Mouse (Mus musculus) midbrain, embryonic 12.5 days (tissue): Measurements from ENCODE around the gene Htra3. TPM values are rescaled to one million over a fixed set of nuclear protein-coding genes. Genes with fewer than 3 reads are reported as not detected.

ENCODE experiments used
- ATAC-seq: fragments of 200-750 bp; cut with Nextera tagmentation; 2 replicates; pipeline ENCODE4 v1.8.0; 2017; ENCODE audit warnings: low read depth, moderate TSS enrichment, moderate library complexity; ENCODE audit not compliant: low FRiP score
- H3K27ac ChIP-seq: fragments of 300-500 bp; sonication (generic); replicated peaks from 2 replicates; pipeline ENCODE4 v1.5.1; 2016; ENCODE audit warnings: mild to moderate bottlenecking
- H3K27me3 ChIP-seq: fragments of 300-500 bp; sonication (generic); 2 replicates; pipeline ENCODE4 v1.6.1; 2016; ENCODE audit warnings: mild to moderate bottlenecking
- H3K36me3 ChIP-seq: fragments of 300-500 bp; sonication (generic); 2 replicates; pipeline ENCODE4 v1.6.1; 2016
- H3K4me1 ChIP-seq: fragments of 300-500 bp; sonication (generic); 2 replicates; pipeline ENCODE4 v1.6.1; 2016
- H3K4me2 ChIP-seq: fragments of 300-500 bp; sonication (generic); replicated peaks from 2 replicates; pipeline ENCODE4 v1.6.1; 2016; ENCODE audit warnings: mild to moderate bottlenecking, moderate library complexity
- H3K4me3 ChIP-seq: fragments of 300-500 bp; sonication (generic); 2 replicates; pipeline ENCODE4 v1.5.1; 2016; ENCODE audit warnings: mild to moderate bottlenecking
- H3K9ac ChIP-seq: fragments of 300-500 bp; sonication (generic); replicated peaks from 2 replicates; pipeline ENCODE4 v1.6.1; 2016; ENCODE audit warnings: mild to moderate bottlenecking, moderate library complexity
- H3K9me3 ChIP-seq: fragments of 300-500 bp; sonication (generic); 2 replicates; pipeline ENCODE4 v1.6.1; 2016; ENCODE audit warnings: mild to moderate bottlenecking
- WGBS: fragments of 180-500 bp; shearing (Covaris S2); methylation state at CpG from one replicate; pipeline ENCODE4 v1.1.7; 2016; 5-methylcytosine and 5-hydroxymethylcytosine counted together
- polyA plus RNA-seq: library from polyadenylated mRNA; unstranded; fragments of >200 nt; fragmentation: Nextera tagmentation; extraction: Ambion mirVana; gene quantifications from 2 replicates; pipeline ENCODE4 v1.2.1, GENCODE M21; 2016

Htra3 gene
- polyA plus RNA-seq, 1 experiment from 2014 or later: 7.8 TPM

DNA sequence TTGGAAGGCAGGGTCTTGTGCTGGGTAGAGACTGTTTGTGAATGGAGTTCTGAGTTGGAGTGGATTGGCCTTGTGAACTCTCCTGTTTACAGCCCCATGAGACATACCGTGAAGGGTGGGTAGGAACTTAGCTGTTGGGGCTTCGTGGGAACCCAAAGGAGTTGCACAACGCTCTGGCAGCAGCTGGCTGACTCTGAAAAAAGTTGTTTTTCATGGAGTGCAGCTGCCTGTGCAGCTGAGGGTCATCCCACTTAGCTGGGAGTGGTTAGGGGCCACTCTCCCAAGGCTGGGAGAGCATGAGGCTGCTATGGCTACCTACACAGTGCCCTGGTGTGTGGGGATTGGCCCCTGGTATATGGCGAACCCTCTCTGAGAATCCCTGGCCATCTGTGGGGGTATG is 32.0 kb downstream of the Htra3 start:
- Histone ChIP-seq H3K36me3 (no peaks in the 10 kb centered on the region), H3K27ac (no peak overlapping the region), H3K4me2 (no peak overlapping the region), H3K9me3 (no peaks in the 10 kb centered on the region), H3K9ac (no peak overlapping the region), H3K4me1 (no peaks in the 10 kb centered on the region), H3K27me3 (no peaks in the 10 kb centered on the region), H3K4me3 (no peak overlapping the region)
- ATAC-seq: no peak
- 76% methylated on average over 4 of the region's 4 CpGs for WGBS

DNA sequence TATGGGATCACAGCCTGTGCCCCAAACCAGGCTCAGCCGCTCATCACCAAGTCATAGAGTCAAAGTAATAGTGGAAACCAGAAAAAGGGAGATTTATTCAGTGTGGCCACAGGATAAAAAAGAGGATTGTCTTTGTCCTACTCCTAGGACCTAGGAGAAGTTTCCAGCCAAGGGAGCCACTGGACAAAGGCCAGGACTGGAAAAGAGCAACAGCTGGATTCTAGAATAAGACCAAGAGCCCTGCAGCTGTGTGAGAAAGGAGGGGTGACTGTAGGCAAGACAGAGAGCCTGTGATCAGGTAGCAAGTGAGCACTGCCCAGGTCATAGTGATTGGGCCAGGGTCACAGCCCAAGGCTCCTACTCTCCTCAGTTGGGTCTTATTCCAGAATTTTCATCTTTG is 32.7 kb downstream of the Htra3 start:
- no peak overlapping the region for H3K4me2 ChIP-seq
- H3K4me1 ChIP-seq: no peaks in the 10 kb centered on the region
- ATAC-seq: no peak
- no peak overlapping the region for H3K9ac ChIP-seq
- no peaks in the 10 kb centered on the region for H3K9me3 ChIP-seq
- 95% methylated on average over 1 of the region's 1 CpGs for WGBS
- no peaks in the 10 kb centered on the region for H3K36me3 ChIP-seq
- no peak overlapping the region for H3K27ac ChIP-seq
- H3K27me3 ChIP-seq: no peaks in the 10 kb centered on the region
- no peak overlapping the region for H3K4me3 ChIP-seq

GRCm38 (mm10) chr5:35645938-35646493 is 33.6 kb downstream of the Htra3 start:
- Histone ChIP-seq H3K9me3 (no peaks in the 10 kb centered on the region), H3K9ac (no peak overlapping the region), H3K36me3 (no peaks in the 10 kb centered on the region), H3K4me2 (no peak overlapping the region), H3K27me3 (no peaks in the 10 kb centered on the region), H3K4me1 (no peaks in the 10 kb centered on the region), H3K27ac (no peak overlapping the region), H3K4me3 (no peak overlapping the region)
- no peak for ATAC-seq
- 88% methylated on average over 6 of the region's 6 CpGs for WGBS

- Histone ChIP-seq H3K9ac (no peak overlapping the region), H3K36me3 (no peaks in the 10 kb centered on the region), H3K4me3 (no peak overlapping the region), H3K4me2 (no peak overlapping the region), H3K27ac (no peak overlapping the region), H3K27me3 (no peaks in the 10 kb centered on the region), H3K4me1 (no peaks in the 10 kb centered on the region), H3K9me3 (no peaks in the 10 kb centered on the region)
- 54% methylated on average over 4 of the region's 4 CpGs for WGBS
- no peak for ATAC-seq
These were observed 35.5 kb downstream of the Htra3 start for GRCm38 (mm10) chr5:35644082-35644481.

GRCm38 (mm10) chr5:35643401-35644048 is 36.1 kb downstream of the Htra3 start:
- Histone ChIP-seq H3K4me2 (no peak overlapping the region), H3K4me1 (no peaks in the 10 kb centered on the region), H3K9ac (no peak overlapping the region), H3K9me3 (no peaks in the 10 kb centered on the region), H3K4me3 (no peak overlapping the region), H3K36me3 (no peaks in the 10 kb centered on the region), H3K27ac (no peak overlapping the region), H3K27me3 (no peaks in the 10 kb centered on the region)
- ATAC-seq: no peak
- 82% methylated on average over 9 of the region's 9 CpGs for WGBS

- Histone ChIP-seq H3K4me3 (no peak overlapping the region), H3K9ac (no peak overlapping the region), H3K27ac (no peak overlapping the region), H3K36me3 (no peaks in the 10 kb centered on the region), H3K9me3 (no peaks in the 10 kb centered on the region), H3K4me1 (no peaks in the 10 kb centered on the region), H3K27me3 (no peaks in the 10 kb centered on the region), H3K4me2 (no peak overlapping the region)
- WGBS: 68% methylated on average over 10 of the region's 10 CpGs
- ATAC-seq: no peak
These were observed 37.5 kb downstream of the Htra3 start for GRCm38 (mm10) chr5:35641961-35642584.

- ATAC-seq: no peak
- Histone ChIP-seq H3K4me3 (no peak overlapping the region), H3K4me2 (no peak overlapping the region), H3K27me3 (no peaks in the 10 kb centered on the region), H3K36me3 (no peaks in the 10 kb centered on the region), H3K9ac (no peak overlapping the region), H3K4me1 (no peaks in the 10 kb centered on the region), H3K27ac (no peak overlapping the region), H3K9me3 (no peaks in the 10 kb centered on the region)
- WGBS: 83% methylated on average over 2 of the region's 2 CpGs
These were observed 43.6 kb downstream of the Htra3 start for GRCm38 (mm10) chr5:35636016-35636415.

- no peak overlapping the region for H3K27ac ChIP-seq
- no peak overlapping the region for H3K4me2 ChIP-seq
- no peaks in the 10 kb centered on the region for H3K4me1 ChIP-seq
- H3K27me3 ChIP-seq: no peaks in the 10 kb centered on the region
- no peak overlapping the region for H3K4me3 ChIP-seq
- no peaks in the 10 kb centered on the region for H3K36me3 ChIP-seq
- 95% methylated on average over 6 of the region's 6 CpGs for WGBS
- H3K9ac ChIP-seq: no peak overlapping the region
- H3K9me3 ChIP-seq: no peaks in the 10 kb centered on the region
- ATAC-seq: no peak
These were observed 46.7 kb downstream of the Htra3 start for GRCm38 (mm10) chr5:35632841-35633240.

GRCm38 (mm10) chr5:35631755-35632154 is 47.8 kb downstream of the Htra3 start:
- Histone ChIP-seq H3K9ac (no peak overlapping the region), H3K27me3 (no peaks in the 10 kb centered on the region), H3K4me3 (no peak overlapping the region), H3K27ac (no peak overlapping the region), H3K36me3 (no peaks in the 10 kb centered on the region), H3K4me2 (no peak overlapping the region), H3K9me3 (no peaks in the 10 kb centered on the region), H3K4me1 (no peaks in the 10 kb centered on the region)
- no peak for ATAC-seq
- 77% methylated on average over 5 of the region's 5 CpGs for WGBS

GRCm38 (mm10) chr5:35631224-35631623 is 48.4 kb downstream of the Htra3 start:
- 79% methylated on average over 3 of the region's 3 CpGs for WGBS
- H3K27ac ChIP-seq: no peak overlapping the region
- ATAC-seq: no peak
- no peaks in the 10 kb centered on the region for H3K36me3 ChIP-seq
- no peak overlapping the region for H3K4me2 ChIP-seq
- H3K4me1 ChIP-seq: no peaks in the 10 kb centered on the region
- H3K9ac ChIP-seq: no peak overlapping the region
- H3K27me3 ChIP-seq: no peaks in the 10 kb centered on the region
- H3K9me3 ChIP-seq: no peaks in the 10 kb centered on the region
- no peak overlapping the region for H3K4me3 ChIP-seq

DNA sequence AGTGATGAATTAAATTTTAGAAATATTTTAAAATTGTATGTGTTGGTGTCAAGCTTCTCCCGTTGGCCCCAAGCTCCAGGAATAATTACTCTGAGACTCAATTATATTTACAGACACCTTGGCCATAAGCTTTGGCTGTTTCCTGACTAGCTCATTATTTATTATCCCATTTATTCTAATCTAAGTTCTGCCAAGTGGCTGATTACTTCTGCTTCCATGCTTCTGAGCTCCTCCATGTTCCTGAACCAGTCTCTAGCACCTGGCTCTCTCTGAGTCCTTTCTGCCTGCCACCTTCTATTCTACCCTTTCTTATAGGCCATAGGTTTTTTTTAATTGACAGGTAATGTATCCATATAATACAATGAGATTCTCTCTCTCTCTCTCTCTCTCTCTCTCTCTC is 48.9 kb downstream of the Htra3 start:
- ATAC-seq: no peak
- WGBS: 85% methylated on average over 1 of the region's 1 CpGs
- Histone ChIP-seq H3K4me2 (no peak overlapping the region), H3K9ac (no peak overlapping the region), H3K36me3 (no peaks in the 10 kb centered on the region), H3K4me1 (no peaks in the 10 kb centered on the region), H3K27ac (no peak overlapping the region), H3K4me3 (no peak overlapping the region), H3K27me3 (no peaks in the 10 kb centered on the region), H3K9me3 (no peaks in the 10 kb centered on the region)

DNA sequence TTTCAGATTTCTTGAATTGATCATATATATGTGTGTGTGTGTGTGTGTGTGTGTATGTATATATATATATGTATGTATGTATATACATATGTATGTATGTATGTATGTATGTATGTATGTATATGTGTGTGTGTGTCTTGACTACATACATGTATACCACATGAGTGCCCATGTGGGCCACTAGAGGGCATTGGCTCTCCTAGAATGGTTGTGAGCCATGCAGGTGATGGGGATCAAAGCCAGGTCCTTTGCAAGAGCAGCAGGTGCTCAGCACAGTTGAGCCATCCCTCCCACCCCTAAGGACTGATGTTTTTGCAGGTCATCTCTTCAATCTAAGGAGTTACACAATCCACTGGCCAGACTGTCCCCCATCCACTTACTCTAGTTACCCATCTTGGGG is 50.2 kb downstream of the Htra3 start:
- Histone ChIP-seq H3K9me3 (no peaks in the 10 kb centered on the region), H3K9ac (no peak overlapping the region), H3K4me1 (no peaks in the 10 kb centered on the region), H3K4me2 (no peak overlapping the region), H3K27me3 (no peaks in the 10 kb centered on the region), H3K36me3 (no peaks in the 10 kb centered on the region), H3K27ac (no peak overlapping the region), H3K4me3 (no peak overlapping the region)
- no peak for ATAC-seq

GRCm38 (mm10) chr5:35628685-35629084 is 50.9 kb downstream of the Htra3 start:
- no peaks in the 10 kb centered on the region for H3K27me3 ChIP-seq
- H3K9ac ChIP-seq: no peak overlapping the region
- H3K9me3 ChIP-seq: no peaks in the 10 kb centered on the region
- no peaks in the 10 kb centered on the region for H3K4me1 ChIP-seq
- WGBS: 50% methylated on average over 1 of the region's 1 CpGs
- no peak overlapping the region for H3K4me2 ChIP-seq
- no peak overlapping the region for H3K27ac ChIP-seq
- no peak overlapping the region for H3K4me3 ChIP-seq
- no peaks in the 10 kb centered on the region for H3K36me3 ChIP-seq
- ATAC-seq: no peak
